Mouse (Mus musculus): ENCODE results near the gene Fgfr2.
A peak's percentile ranks its signal among the peaks of the same experiment; 100 is the strongest.

Gene Fgfr2

DNA sequence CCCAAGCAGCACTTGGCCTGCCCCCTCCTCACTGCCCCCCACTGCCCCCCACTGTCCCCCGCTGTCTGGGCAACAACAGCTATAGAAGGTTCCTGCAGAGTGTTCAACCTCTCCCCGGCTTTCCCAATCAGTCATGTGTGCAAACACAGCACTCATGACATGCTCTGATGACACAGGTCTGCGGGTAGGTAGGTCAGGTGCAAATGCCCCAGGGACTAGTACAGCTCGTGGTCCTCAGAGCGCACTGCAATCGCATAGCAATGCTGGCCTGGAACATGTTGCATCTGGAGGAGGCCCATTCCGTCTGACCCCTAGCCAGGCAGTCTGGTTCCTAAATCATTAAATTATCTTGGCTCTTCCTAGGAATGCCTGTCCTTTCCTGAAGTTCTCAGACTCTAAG is 2333.7 kb downstream of the Fgfr2 start:
- DNase-seq = no peak

DNA sequence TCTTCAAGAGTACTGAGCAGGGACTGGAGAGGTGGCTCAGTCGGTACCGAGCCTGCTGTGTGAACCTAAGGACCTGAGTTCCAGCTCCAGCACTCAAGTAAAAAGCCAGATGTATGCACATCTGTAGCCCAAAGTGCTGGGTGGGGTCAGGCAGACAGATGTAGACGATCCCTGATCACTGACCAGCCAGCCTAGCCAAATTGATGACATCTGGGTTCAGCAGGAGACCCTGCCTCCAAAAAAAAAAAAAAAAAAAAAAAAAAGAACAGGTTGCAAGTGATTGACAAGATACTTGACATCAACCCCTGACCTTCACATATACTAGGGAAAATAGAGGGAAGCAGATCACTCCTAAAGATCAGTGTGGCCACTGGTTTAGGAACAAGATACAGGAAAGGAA is 2334.2 kb downstream of the Fgfr2 start:
- DNase-seq = no peak

DNA sequence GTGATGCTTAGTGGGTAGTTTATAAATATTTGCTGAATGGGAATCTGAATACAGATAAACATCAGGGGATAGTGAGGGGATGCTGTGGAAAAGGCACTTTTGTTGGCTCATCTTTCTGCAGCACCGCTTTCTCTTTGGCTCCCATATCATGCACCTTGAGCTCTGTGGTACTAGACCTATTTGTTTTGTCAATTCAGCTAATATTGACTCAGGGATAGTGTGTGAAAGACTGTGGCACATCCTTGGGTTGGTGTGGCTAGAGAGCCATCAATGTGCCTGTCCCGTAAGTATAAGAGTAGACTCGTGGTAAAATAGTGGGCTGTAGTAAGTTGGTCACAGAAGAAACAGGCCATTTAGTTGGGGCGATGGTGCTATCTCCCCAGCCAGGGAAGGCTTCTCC is 2335.6 kb downstream of the Fgfr2 start:
- DNase-seq = no peak

DNA sequence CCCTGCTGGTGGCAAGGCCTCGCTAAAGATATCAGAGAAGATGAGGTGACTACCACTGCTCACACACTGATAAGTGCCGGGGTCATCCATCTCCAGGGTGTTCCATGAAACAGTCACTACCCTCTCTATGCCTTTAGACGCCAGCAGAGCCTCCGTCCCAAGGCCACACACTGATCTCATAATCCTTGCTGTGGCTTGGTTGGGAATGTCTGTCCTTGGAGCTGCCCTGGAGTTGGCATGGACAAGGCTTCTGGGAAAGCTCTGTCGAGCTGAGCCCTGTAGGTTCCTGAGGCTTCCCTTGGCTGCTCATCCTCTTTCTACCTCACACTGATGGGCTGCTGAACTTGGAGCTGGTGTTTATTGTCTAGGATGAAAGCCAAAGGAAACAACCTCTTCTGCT is 2336.4 kb downstream of the Fgfr2 start:
- DNase-seq = no peak

DNA sequence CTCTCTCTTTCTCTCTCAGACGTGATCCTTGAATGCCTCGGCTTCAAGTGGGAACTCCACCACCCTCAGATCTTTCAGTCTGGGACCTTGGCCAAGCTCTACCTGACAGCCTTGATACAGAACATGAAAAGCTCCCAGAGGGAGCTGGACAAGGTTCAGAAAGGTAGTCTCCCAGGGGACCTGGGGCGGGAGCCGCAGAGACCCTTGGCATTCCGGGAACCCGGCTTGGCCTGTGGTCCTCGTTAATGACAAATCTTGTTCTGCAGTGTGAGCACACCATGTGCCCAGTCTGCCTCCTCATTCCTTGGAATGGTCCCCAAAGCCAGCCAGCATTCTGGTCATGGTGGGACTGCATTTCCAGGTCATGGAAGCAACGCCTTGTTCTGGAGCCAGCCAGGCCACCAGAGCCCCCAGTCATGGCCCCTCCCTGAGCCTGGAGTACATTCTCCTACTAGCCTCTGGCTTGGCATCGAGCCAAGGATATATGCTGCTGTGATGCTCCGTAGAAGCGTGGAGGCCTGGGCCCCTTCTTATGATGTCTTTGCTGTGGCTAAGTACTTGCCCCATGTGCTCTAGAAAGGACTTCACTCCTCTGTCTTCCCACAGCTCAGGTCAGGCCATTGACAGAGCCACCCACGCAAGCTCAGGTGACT is 2337.1 kb downstream of the Fgfr2 start:
- DNase-seq = peak; percentile 30

DNA sequence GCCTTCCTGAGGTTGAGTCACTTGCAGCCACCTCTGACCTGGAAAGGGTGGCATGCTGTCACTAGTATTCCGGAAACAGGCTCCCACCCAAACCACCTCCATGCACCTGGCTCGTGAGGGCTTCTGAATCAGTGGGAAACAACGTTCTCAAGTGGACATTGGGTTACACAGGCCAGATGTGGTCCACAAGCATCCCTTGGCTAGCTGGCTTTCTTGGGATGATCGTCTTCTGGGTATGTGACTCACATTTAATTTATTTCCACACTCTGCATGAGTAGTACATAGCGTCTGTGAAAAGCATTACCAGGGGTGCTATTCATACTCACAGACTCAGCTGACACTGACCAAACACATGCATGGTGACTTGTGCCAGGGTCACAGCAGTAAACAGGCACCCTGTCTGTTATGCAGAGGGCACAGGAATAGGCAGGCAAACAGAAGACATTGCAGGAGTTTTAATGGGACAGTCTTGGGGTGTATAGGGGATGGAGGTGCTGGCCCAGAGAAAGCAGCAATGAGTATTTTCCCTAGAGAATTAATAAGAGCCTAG is 2340.6 kb downstream of the Fgfr2 start:
- no peak for DNase-seq

DNA sequence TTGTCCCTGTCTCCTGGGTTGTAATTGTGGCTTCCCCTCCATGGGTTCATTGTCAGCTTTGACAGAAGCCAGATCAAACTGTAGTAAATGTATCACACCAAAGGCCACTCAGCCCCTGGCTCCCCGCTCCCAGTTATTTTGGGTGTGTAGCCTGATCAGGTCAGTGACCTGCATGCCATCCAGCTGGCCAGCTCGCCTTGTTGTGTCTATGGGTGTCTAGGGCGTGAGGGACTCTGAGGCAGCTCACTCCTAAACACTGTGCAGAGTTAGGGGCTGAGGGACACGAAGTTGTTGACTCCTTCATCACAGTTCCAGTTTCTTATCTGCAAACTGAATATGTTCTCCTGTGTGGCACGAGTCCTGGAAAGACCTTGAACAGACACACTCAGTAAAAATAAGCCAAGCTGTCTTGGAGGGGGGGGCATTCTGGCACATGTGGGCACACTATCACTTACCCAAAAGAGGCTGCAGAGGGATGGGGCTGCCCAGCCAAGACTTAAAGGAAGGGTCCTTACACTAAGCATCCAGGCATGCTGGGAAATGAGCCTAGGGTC is 2342.2 kb downstream of the Fgfr2 start:
- no peak for DNase-seq

DNA sequence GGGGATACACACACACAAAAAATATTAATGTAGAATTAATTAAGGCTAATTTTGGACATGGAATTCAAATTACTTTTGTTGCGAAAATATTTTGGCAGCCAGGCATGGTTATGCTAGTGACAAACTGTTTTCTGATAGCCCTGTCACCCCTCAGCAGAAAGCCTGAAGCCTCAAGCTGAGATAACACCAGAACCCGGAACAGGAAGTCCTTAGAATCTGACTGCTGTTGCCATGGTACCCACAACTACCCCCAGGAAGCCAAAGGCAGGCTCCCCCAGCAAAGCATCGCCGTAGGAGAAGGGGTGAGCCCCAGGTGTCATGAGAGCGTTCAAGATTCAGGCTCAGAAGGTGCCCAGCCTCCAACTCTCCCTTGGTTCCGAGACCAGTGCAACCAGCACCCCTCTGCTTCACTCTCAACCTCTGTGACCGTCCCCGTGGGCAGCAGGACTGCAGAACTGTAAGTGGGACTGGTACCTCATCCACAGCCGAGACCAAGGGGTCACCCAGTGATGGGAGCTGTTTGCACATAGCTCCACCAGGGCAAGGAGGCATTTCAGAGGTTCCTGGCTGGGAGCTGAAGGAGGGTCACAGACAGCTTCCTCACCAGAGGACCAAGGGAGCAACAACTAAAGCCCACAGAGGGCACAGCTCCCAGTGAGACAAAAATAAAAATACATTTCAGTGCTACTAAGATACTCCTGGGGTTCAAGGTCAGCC is 2349.1 kb downstream of the Fgfr2 start, which contains the start of gene Btbd16:
Gene Btbd16 (plus strand): TSS at position 156 of the 717 bp plus-strand sequence.
- no peak for DNase-seq

DNA sequence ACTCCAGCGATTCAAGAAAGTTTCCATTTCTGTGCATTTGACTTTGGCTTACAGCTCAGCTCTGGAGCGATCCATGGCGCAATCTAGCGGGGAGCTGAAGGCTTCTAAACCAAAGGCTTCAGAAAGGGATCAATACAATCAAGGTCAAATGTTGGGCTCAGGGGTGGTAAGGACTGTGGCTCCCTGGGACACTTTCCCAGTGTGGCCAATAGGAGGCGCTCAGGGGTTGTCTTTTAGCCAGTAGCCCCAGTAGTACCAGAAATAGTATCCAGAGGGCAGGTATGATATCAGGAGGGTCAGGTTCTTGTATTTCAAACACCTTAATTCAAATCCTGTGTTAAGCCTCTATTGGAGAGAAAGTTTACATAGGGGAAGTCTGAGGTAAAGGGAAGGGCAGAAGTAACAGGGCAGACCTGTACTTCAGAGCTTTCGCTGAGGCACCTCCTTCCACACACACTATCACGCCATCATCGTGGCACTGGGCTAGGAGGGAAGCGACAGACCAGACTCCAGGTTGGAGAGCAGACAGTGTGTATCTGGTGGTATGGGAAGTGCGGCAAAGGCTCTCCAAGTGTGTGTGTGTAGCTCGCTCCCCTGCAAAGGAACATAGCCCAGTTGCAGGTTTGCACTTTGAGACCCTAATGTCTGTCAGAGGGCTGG is 2349.8 kb downstream of the Fgfr2 start:
- DNase-seq = peak; percentile 63

DNA sequence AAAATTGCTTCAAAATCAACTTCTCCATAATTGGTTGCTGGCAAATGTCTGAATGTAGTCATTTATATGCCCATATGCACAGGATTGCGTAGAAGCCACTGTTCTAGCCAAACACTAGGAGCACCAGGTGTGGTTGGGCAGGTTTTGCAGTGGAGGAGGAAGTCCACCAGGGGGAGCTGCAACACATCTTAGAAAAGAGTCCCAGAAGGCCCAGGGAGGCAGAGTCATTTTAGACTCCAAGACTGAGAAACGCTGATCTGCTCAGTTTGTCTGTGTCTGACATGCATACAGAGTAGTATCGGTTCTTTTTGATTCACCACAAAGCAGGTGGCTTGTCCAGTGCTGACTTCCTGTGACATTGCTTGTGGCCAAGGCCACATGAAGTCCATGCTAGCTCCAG is 2352.4 kb downstream of the Fgfr2 start:
- DNase-seq = peak; percentile 89

DNA sequence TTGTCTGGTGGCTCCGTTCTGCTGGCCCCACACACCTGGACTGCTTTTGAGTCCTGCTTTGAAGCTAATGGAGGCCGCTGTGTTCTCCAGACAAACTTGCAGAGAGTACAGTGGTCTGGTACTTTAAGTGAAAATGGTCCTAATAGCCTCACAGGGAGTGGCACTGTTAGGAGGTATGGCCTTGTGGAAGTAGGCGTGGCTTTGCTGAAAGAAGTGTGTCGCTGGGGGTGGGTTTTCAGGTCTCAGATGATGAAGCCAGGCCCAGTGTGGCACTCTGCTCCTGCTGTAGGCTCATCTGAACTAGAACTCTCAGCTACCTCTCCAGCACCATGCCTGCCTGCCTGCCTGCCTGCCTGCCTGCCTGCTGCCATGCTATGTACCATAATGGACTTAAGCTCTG is 2355.0 kb downstream of the Fgfr2 start:
- no peak for DNase-seq

DNA sequence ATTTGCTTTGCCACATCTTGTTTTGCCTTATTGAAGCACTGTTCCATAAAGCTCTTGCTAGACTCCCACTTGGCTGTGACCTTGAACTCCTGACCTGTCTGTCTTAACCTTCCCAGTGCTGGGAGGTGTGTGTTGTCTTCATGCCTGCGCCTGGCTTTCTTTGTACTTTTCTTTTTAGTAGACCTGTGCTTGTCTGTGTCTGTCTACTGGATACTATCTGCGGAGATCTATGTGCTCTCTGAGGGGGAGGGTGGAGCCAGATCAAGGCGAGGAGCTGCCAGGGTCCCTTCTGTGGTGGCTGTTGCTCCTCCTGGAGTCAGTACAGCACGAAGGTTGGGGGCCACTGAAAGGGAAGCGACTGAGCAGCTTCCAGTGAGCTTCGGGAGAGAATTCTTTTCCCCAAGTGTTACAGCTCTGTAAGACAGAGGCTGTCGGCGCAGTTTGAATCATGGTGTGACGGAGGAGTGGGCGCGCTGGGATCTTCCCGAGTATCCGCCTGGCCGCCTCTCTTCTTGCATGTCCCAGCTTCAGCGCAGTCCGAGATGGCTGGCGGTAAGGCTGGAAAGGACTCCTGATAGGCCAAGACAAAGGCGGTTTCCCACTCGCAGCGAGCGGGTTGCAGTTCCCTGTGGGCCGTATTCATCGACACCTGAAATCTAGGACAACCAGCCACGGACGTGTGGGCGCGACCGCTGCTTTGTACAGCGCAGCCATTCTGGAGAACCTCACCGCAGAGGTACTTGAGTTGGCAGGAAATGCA is 2356.6 kb downstream of the Fgfr2 start:
- no peak for DNase-seq

DNA sequence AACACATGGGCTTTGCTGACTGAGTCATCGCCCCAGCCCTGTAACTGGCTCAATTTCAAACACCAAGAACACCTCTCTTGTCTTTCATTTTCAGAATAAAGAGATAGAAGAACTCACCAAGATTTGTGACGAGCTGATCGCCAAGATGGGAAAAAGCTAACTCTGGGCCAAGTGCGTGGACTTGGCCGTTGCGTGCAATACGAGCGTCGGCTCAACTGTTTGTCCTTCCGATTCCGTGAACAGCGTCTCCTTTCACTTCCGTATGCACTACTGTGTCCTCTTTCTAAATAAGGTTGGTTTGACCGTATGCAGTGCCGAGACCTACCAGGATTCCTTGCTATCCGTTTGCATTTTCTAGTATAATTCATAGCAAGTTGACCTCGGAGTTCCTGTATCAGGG is 2359.0 kb downstream of the Fgfr2 start:
- no peak for DNase-seq

DNA sequence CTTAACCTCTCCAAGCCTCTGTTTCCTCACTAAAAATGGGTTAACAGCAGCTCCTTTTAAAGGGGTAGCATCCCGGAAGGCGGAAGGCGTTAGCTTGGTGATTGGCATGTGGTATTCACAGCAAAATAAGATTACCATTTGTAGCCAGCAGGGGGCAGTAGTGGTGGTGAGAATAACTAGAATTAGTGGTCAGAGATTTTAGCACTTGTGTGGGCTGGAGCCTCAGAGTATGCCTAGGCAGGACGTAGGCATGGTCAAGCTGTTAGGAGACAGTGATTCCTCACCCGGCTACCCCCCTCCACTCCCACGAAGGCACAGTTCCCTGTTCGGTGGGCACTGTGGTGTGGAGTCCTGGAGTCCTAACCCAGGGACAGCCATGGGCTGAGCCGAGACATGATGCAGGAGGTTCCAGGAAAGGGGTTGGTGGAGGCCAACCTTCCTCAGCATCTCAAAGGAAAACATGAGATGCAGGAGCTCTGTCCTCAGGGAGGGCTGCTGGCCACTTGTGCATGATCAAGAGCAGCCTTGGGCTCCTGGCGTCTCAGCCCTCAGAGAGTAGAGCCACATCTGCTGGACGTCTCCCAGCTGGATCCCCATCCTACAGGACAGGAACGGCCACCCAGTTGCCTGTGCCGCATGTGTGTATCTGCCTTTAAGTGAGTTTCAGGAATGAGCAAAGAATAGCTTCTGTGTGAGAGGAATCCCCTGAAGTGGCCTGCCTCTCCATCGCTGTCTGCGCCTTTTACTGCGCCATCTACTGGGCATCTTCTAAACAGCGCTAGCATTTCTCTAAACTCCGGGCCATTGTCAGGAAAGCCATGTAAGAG is 2360.9 kb downstream of the Fgfr2 start:
- DNase-seq = peak; percentile 85

DNA sequence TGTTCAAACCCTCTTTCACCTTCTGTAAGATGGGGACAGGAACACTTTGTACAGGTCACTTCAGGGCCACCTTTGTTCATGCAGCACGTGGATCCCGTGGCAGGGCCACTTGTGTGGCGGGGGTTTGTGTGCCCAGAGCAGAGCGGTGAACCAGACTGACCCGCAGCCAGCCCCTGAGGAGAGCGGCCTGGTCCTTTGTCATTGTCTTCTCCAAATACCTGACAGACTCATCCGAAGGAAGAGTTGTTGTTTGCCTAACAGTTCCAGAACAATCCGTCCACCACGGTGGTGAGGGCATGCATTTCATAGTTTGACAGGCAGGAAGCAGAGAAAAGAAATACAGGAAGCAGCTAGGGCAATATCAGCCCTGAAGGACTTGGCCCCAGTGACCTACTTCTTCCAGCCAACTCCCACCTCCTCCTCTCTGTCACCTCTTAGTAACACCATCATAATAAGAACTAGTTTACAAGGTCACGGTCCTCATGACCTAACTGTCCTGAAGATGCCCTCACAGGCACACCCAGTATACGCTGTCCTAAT is 2365.8 kb downstream of the Fgfr2 start:
- DNase-seq = peak; percentile 33

DNA sequence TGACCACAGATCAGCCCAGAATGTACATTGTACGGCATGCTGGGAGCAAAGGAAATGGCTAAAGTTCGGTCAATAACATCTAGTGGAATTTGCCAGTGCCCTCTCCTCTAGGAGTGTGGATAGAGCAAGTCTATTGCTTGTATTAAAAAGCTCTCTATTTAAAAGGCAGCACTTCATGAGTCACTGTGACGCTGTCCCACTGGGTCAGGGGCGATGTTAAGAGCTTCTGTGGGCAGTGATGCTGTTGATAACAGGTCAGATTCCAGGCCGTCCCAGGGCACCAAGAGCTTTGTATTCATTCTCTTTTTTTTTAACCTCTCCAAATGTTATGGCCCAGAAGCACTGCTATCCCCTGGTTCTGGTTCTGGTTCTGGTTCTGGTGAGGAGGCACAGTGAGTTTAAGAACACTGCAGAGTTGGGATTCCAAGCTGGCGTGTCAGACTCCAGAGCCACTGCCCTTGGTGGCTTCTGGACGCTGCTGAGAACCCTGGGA is 2366.8 kb downstream of the Fgfr2 start:
- DNase-seq = no peak

DNA sequence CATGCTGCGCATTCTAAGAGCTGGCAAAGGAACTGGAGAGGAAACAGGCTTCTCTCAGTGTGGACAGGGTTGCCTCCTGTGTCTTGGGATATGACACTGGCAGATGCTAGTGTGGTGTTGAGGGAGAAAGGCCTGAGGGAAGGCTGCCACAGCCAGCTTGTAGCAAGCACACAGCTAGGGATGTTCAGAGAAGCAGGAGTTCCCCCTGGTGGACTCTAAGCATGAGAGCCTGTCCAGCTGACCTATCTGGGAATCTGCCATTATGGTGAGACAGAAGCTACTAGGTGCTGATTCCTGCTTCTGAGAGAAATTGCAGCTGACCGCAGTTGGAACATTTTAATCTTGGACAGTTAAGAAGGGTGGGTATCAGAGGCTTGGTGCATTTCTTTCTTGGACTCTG is 2368.4 kb downstream of the Fgfr2 start:
- DNase-seq = peak; percentile 57

DNA sequence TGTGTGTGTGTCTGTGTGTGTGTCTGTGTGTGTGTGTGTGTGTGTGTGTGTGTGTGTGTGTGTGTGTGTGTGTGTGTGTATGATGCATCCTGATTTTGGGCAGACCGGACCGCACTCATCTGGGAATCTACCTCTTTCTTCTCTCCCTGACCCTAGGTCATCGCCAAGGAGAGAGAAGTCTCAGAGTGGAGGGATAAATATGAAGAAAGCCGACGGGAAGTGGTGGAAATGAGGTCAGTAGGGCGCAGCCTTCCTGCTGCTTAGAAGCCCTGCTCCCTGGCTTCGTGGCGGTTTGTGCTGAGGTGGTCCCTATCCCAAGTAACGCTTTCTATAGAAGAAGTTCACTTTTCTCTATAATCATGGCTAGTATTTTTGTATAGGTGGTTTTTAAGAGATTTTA is 2371.5 kb downstream of the Fgfr2 start:
- no peak for DNase-seq

DNA sequence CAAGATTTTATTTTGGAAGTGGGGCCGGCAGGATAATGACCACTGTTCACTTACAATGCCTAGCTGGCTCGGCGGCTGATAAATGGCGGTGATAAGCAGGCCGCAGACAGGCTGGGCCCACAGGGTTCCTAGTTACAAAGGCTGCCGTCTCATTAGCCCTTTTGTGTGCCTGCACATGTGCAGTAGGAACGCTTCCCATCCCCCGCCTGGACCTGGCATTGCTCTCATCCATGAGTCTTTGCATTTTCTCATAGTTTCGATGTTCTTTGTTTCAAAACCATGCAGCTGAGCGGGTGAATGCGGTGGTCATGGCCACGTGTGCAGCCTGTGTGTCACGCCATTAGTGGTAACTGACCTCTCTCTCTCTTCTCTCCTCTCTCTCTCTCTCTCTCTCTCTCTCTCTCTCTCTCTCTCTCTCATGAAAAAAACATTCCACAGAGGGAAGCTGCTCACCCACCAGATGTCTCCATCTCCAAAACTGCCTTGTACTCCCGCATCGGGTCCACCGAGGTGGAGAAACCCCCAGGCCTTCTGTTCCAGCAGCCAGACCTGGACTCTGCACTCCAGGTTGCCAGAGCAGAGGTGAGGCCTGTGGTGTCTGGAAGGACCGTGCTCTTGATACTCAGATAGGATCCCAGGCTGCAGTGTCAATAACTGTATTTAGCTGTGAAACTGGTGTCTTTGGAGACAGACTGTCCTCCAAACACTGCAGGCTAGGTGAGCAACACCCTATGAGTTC is 2372.2 kb downstream of the Fgfr2 start:
- DNase-seq = no peak

DNA sequence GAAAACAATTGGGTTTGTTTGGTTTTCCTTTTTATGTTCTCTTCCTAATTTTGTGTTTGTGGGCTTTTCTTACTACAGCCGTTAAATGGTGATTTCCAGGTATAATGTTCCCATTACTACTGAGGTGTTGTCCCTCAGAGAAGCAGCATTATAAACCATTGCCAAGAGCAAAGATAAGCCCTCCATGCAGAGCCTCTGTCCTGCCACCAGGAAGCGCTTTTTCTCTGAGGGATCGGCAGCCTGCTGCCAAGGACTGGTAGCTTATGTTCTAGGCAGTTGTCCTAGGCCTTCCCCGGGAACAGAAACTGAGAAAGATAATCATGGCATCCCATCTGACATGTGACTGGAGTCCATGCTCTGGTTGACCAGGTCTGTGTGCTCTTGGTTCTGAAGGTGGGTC is 2374.0 kb downstream of the Fgfr2 start:
- DNase-seq = no peak

Data from lung, postnatal 10 days (tissue).